Mouse (Mus musculus) spleen, postnatal 10 days (tissue): Measurements from ENCODE around the gene Slc25a54.

Experiments used
- DNase-seq, 2 experiments: peaks; one replicate each; pipeline ENCODE4 v3.0.0; 2021 to 2022; ENCODE audit warnings: low spot score in 2 of 2

The Slc25a54 gene

GRCm38 (mm10) chr3:109080169-109080568, at the start of gene Slc25a54:
Slc25a54 (plus strand) TSS chr3:109080469.
- DNase-seq = no peak

GRCm38 (mm10) chr3:109030817-109031216, 49.5 kb upstream of the Slc25a54 start:
- no peak for DNase-seq

- DNase-seq = no peak
Observed at GRCm38 (mm10) chr3:109031626-109032025, 48.6 kb upstream of the Slc25a54 start.

GRCm38 (mm10) chr3:109032306-109032705, 48.0 kb upstream of the Slc25a54 start:
- DNase-seq = no peak

- no peak for DNase-seq
Observed at GRCm38 (mm10) chr3:109034411-109034810, 45.9 kb upstream of the Slc25a54 start.

- no peak for DNase-seq
Observed at GRCm38 (mm10) chr3:109040908-109041307, 39.4 kb upstream of the Slc25a54 start.

GRCm38 (mm10) chr3:109043395-109043794, 36.9 kb upstream of the Slc25a54 start:
- DNase-seq = no peak

- DNase-seq = no peak
Observed at GRCm38 (mm10) chr3:109046428-109046827, 33.8 kb upstream of the Slc25a54 start.

- no peak for DNase-seq
Observed at GRCm38 (mm10) chr3:109047707-109048283, 32.5 kb upstream of the Slc25a54 start.

GRCm38 (mm10) chr3:109051056-109051945, 29.0 kb upstream of the Slc25a54 start:
- DNase-seq = no peak

GRCm38 (mm10) chr3:109051946-109052331, 28.3 kb upstream of the Slc25a54 start:
- DNase-seq = no peak

- DNase-seq = no peak
Observed at GRCm38 (mm10) chr3:109059903-109060302, 20.4 kb upstream of the Slc25a54 start.

GRCm38 (mm10) chr3:109062391-109062790, 17.9 kb upstream of the Slc25a54 start:
- DNase-seq = no peak

GRCm38 (mm10) chr3:109062989-109063388, 17.3 kb upstream of the Slc25a54 start:
- DNase-seq = no peak

- DNase-seq = no peak
Observed at GRCm38 (mm10) chr3:109084418-109084817, 4.1 kb downstream of the Slc25a54 start.

GRCm38 (mm10) chr3:109088460-109088859, 8.2 kb downstream of the Slc25a54 start:
- no peak for DNase-seq

GRCm38 (mm10) chr3:109104702-109105101, 24.4 kb downstream of the Slc25a54 start:
- DNase-seq = no peak

- DNase-seq = no peak
Observed at GRCm38 (mm10) chr3:109117136-109117535, 36.9 kb downstream of the Slc25a54 start.

- DNase-seq = no peak
Observed at GRCm38 (mm10) chr3:109119562-109119961, 39.3 kb downstream of the Slc25a54 start.

GRCm38 (mm10) chr3:109119973-109120372, 39.7 kb downstream of the Slc25a54 start:
- no peak for DNase-seq

- DNase-seq = peak; percentile 59 to 71
Observed at GRCm38 (mm10) chr3:109122641-109123530, 42.6 kb downstream of the Slc25a54 start, which contains the start of gene Slc25a24. Slc25a24 (plus strand) TSS chr3:109123149.

- DNase-seq = peak; percentile 39 to 51
Observed at GRCm38 (mm10) chr3:109123531-109123981, 43.3 kb downstream of the Slc25a54 start.
